8 mouse cellular contexts compared by ENCODE assay signal in the genomic region with DNA sequence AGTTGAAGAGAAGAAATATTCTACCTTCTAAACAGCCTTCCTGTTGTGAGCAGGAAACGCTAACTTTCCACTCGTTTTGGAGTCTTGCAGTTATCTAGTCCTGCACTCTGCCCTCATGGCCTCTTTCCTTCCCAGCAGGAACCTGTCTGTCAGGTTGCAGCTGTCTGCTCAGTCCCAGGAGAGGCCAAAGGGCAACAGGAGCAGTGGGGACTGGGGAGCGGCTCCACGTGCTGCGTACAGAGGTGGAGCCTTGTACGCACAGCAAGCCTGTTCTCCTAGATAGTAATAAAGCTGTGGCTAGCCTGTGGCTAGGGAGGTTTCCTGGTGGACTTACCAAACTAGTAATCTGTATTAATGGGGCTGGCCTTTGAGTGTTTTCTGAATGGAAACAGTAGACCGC. TPM values are rescaled to one million over a fixed set of nuclear protein-coding genes. Genes with fewer than 3 reads are reported as not detected.
DNase-seq lines count a peak whose midpoint lies in the region; ATAC-seq and TF ChIP-seq lines count a peak whose summit lies in the region.
"Had no signal": no experiment of that assay in that cellular context is flagged by ENCODE, and none has a peak within 500 bp of the region (broad histone marks: within the 10 kb centered on the region; RNA-seq: fewer than 3 reads in every experiment).

No protein-coding gene starts in this region.

- 0 out of 2 replicates have a peak, but pooled peaks have one; percentile 57 for ATAC-seq in embryonic facial prominence, embryonic 15.5 days (ENCODE audit: insufficient number of reproducible peaks, low FRiP score, low TSS enrichment, low read depth)
- ATAC-seq in limb, embryonic 11.5 days (ENCODE audit: insufficient number of reproducible peaks, low FRiP score, low TSS enrichment, low read depth) = no peak

- DNase-seq in spleen, adult 2 months (ENCODE audit: low read depth in 1 of 2, low spot score in 2 of 2) = no peak
- no peak for DNase-seq in spleen, postnatal 4 days (ENCODE audit: low spot score in 2 of 2)
- DNase-seq in limb, embryonic 11.5 days (ENCODE audit: low spot score) = peak; percentile 34
- DNase-seq in gastrocnemius, postnatal 10 days = no peak
- DNase-seq in cerebellum, postnatal 4 days (ENCODE audit: low spot score in 2 of 2) = no peak
- no peak for DNase-seq in layer of hippocampus, postnatal 36 days
- DNase-seq: gastrocnemius, postnatal 25 days had no signal

- H3K27ac ChIP-seq in spleen, adult 2 months (ENCODE audit: insufficient read depth, low read length) = peak overlapping the region; percentile 45
- peak overlapping the region; percentile 24; the same call in 1 of the 2 replicates for H3K27ac ChIP-seq in embryonic facial prominence, embryonic 15.5 days (replicated peaks)
- no peak overlapping the region for H3K27ac ChIP-seq in limb, embryonic 11.5 days (replicated peaks; ENCODE audit: low read depth, low read length)

- no peaks in the 10 kb centered on the region for H3K9me3 ChIP-seq in embryonic facial prominence, embryonic 15.5 days (replicated peaks)
- no peaks in the 10 kb centered on the region for H3K9me3 ChIP-seq in limb, embryonic 11.5 days (ENCODE audit: control insufficient read depth, low read length)

- no peak for TF ChIP-seq CTCF in spleen, adult 2 months (IDR thresholded peaks at IDR 0.05; ENCODE audit: extremely low read depth, insufficient read depth, insufficient read length, insufficient replicate concordance)

- H3K4me1 ChIP-seq in spleen, adult 2 months (ENCODE audit: control insufficient read depth, insufficient read depth, insufficient read length) = peaks cover 8% of the 10 kb centered on the region; the same call in 1 of the 2 replicates
- H3K4me1 ChIP-seq in embryonic facial prominence, embryonic 15.5 days = no peaks in the 10 kb centered on the region
- 0 out of 2 replicates have a peak, but pooled peaks cover 5% of the 10 kb centered on the region for H3K4me1 ChIP-seq in limb, embryonic 11.5 days (ENCODE audit: control insufficient read depth, insufficient read depth, low read length)

- no peak overlapping the region for H3K4me3 ChIP-seq in spleen, adult 2 months (ENCODE audit: extremely low read depth, insufficient read depth, insufficient read length)
- H3K4me3 ChIP-seq in embryonic facial prominence, embryonic 15.5 days (replicated peaks) = no peak overlapping the region
- H3K4me3 ChIP-seq in limb, embryonic 11.5 days (ENCODE audit: low read depth, low read length) = no peak overlapping the region

- H3K36me3 ChIP-seq in spleen, adult 2 months (ENCODE audit: control insufficient read depth, insufficient read depth, low read length) = peaks cover 2% of the 10 kb centered on the region; the same call in 1 of the 2 replicates
- peaks cover 5% of the 10 kb centered on the region; the same call in 1 of the 2 replicates for H3K36me3 ChIP-seq in embryonic facial prominence, embryonic 15.5 days
- H3K36me3 ChIP-seq in limb, embryonic 11.5 days (ENCODE audit: control insufficient read depth, insufficient read depth, low read length) = no peaks in the 10 kb centered on the region

- no peaks in the 10 kb centered on the region for H3K27me3 ChIP-seq in spleen, adult 2 months (ENCODE audit: control insufficient read depth, insufficient read depth, low read length)
- H3K27me3 ChIP-seq in embryonic facial prominence, embryonic 15.5 days = no peaks in the 10 kb centered on the region
- H3K27me3 ChIP-seq in limb, embryonic 11.5 days (ENCODE audit: control insufficient read depth, insufficient read depth, low read length) = no peaks in the 10 kb centered on the region

- no peak for TF ChIP-seq POLR2A in spleen, adult 2 months (IDR thresholded peaks at IDR 0.05; ENCODE audit: low read depth, low read length)

- no peak overlapping the region for H3K4me2 ChIP-seq in embryonic facial prominence, embryonic 15.5 days (replicated peaks)
- no peak overlapping the region for H3K4me2 ChIP-seq in limb, embryonic 11.5 days (ENCODE audit: low read depth, severe bottlenecking)

- H3K9ac ChIP-seq in embryonic facial prominence, embryonic 15.5 days = no peak overlapping the region
- no peak overlapping the region for H3K9ac ChIP-seq in limb, embryonic 11.5 days (ENCODE audit: low read length)

- WGBS in spleen, adult 2 months = 27% methylated on average over 7 of the region's 7 CpGs
- WGBS in embryonic facial prominence, embryonic 15.5 days = 27% methylated on average over 7 of the region's 7 CpGs
- 18% methylated on average over 7 of the region's 7 CpGs for WGBS in limb, embryonic 11.5 days

RNA-seq across cellular contexts. Expression of a gene that starts 48.0 kb away (rescaled TPM):
- 1.6 and 2.4 TPM in 2 replicates for polyA plus RNA-seq in spleen, adult 2 months (2012; rRNA removed)
- polyA plus RNA-seq in embryonic facial prominence, embryonic 15.5 days (2015; fragmentation: Nextera tagmentation; extraction: Ambion mirVana) = 3.1 and 4.0 TPM in 2 replicates
- 0.92 and 1.2 TPM in 2 replicates for polyA plus RNA-seq in limb, embryonic 11.5 days (2014; fragmentation: Nextera tagmentation; extraction: Ambion mirVana)
- 10 to 100 TPM; 30.0 to 31.4 TPM for total RNA-seq in gastrocnemius, postnatal 10 days (2021)
- 10 to 100 TPM; 64.0 to 66.9 TPM for total RNA-seq in layer of hippocampus, postnatal 36 days (2021)

RNA-seq across cellular contexts. Expression of a gene that starts 52.0 kb away (rescaled TPM):
- 22.1 and 26.6 TPM in 2 replicates for polyA plus RNA-seq in spleen, adult 2 months (2012; rRNA removed)
- 31.0 and 33.3 TPM in 2 replicates for polyA plus RNA-seq in embryonic facial prominence, embryonic 15.5 days (2015; fragmentation: Nextera tagmentation; extraction: Ambion mirVana)
- 27.6 and 29.3 TPM in 2 replicates for polyA plus RNA-seq in limb, embryonic 11.5 days (2014; fragmentation: Nextera tagmentation; extraction: Ambion mirVana)
- 10 to 100 TPM; 28.2 to 29.8 TPM for total RNA-seq in gastrocnemius, postnatal 10 days (2021)
- 10 to 100 TPM; 13.8 to 14.7 TPM for total RNA-seq in layer of hippocampus, postnatal 36 days (2021)
